Mouse (Mus musculus) adrenal gland, postnatal 25 days (tissue): ENCODE measurements at regions not wholly inside any gene's neighbourhood (a gene's known extent, or its start where the extent isn't known, plus 50 kb on each side); places are given as distances from the start of the nearest gene placed in this dataset.
A peak's percentile ranks its signal among the peaks of the same experiment; 100 is the strongest.

ENCODE experiments used
- DNase-seq: peaks from one replicate; pipeline ENCODE4 v3.0.0; 2021; ENCODE audit warnings: mixed read lengths

GRCm38 (mm10) chrX:92791023-92791346 is 191.6 kb upstream of the Mageb18 start:
- DNase-seq, result no peak

- DNase-seq, result no peak
Measured at GRCm38 (mm10) chrX:92790323-92791022, 191.1 kb upstream of the Mageb18 start.

GRCm38 (mm10) chrX:92786814-92787213 is 187.4 kb upstream of the Mageb18 start:
- no peak for DNase-seq

- no peak for DNase-seq
Measured at GRCm38 (mm10) chrX:92740026-92740425, 140.7 kb upstream of the Mageb18 start.

GRCm38 (mm10) chrX:92710279-92710678 is 110.9 kb upstream of the Mageb18 start:
- no peak for DNase-seq

- DNase-seq, result no peak
Measured at GRCm38 (mm10) chrX:92679761-92680160, 80.4 kb upstream of the Mageb18 start.

- DNase-seq, result peak; percentile 8
Measured at GRCm38 (mm10) chrX:92661168-92661567, 61.8 kb upstream of the Mageb18 start.
